Mouse (Mus musculus) T-cell, adult 2 months (primary cell): ENCODE results near the gene Card14.
"Not testable (repeated sequence)": the region's sequence is repeated elsewhere in the genome, so short reads cannot be mapped to it uniquely, and the experiment has no call there.

Source experiments
- DNase-seq: peaks from one replicate; pipeline ENCODE4 v3.0.0; 2022; ENCODE audit warnings: low spot score

Card14 gene

DNA sequence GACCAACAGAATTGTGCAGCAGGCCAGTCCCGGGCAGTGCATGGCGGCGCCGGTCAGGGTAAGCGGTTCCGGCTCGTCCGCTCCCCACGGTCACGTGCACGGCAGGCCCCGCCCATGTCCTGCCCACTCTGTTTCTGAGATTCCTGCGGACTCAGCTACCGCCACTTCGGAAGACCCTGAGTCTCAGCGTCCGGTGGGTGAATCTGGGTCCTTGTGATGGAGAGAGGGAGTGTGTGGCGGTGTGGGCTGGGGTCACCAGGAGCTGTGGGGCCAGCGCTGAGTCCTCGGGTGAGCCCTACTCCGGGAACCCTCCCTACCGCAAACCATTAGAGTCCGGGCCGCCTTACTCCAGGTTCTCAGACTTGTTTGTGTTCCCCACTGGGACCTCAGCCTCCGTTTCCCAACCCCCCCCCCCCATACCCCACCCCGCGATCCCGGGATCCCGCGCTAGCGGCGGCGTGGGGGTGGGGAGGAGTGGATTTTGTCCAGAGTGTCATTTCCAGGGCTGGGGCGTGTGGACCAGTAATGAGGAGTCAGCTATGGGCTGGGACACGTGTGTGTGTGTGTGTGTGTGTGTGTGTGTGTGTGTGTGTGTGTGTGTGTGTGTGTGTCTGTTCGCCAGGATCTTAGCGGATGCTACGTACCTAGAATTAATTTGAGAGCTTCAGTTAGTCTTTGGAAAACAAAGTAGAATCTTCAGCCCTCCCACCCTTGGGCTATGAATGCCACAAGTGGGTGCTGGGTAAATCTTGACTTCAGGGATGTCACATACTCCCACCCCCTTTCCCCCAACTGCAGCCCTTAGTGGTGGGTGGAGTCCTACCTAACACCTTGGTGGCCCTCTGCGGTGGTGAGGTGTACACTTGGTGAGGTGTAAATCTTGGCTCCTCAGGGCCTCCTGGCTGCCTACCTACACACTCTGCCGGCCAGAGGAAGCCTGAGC is 48.1 kb downstream of the Card14 start, which contains the start of the genes Sgsh and Slc26a11:
Sgsh (minus strand) TSS at position 94 of the 943 bp plus-strand sequence.
Slc26a11 (plus strand) TSS at position 115 of the 943 bp plus-strand sequence.
- peak; percentile 58 for DNase-seq

DNA sequence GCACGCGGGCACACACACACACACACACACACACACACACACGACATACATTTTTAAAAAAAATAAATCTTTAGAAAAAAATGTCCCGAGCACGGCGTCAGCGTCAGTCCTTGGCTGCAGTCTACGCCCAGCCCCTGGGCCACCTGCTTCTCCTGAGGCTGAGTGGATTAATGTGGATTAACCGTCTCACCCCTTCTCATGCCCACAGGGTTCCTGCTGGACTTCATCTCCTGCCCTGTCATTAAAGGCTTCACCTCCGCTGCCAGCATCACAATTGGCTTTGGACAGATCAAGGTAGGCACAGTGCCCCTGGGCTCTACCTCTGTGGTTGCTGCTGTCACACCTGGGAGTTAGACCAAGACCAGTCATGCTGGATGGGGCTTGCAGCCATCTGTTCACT is 51.5 kb downstream of the Card14 start:
- no peak for DNase-seq

DNA sequence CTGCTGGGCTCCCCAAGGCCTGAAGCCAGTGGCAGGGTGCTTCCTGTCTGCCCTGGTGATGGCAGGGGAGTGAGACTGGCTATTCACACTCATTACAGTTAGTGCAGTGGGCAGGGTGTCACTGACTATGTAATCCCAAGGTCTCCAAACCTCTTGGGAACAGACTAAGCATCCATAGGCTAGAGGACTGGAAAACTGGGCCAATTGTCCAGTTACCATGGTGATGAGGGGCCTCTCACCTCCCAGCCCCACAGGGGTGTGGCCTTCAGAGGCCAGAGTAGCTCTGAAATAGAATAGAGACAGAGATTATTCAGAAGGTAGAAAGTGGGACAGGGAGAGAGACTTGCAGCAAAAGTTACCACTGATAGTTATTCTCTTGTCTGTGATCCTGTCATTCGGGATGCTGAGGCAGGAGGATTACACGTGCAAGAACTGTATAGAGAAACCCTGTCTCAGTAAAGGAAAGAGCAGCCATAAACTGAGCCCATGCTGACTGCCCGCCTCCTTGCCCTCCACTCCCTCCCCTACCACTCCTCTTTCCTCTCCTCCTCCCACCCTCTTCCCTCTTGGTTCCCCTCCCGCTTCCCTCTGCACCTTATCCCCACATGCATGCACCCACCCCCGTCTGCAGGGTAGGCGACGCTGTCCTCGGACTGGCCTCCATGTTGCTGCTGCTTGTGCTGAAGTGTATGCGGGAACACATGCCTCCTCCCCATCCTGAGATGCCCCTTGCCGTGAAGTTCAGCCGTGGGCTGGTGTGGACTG is 55.4 kb downstream of the Card14 start:
- DNase-seq, result no peak

DNA sequence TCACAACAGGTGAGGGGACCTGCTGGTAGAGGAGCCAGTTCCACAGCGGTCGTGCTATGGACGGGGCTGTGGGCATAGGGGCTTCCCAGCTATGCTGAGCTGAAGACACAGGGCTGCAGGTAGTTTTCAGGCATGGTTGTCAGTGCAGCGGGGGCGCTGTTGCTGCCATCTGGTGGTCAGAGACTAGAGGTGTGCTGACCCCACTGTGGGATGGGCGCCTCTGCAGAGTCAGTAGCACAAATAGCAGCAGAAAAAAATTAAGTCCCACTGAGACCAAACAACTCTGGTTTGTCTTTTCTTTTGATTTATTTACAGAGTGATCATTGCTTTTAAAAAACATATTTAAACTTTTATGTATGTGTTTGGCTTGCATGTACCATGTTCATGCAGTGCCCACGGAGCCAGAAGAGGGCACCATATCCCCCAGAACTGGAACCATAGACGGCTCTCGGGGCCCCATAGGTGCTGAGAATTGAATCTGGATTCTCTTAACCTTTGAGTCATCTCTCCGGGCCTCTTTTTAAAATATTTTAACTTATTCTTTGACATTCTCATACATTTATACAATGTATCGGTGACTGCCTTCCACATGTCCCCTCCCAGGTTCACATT is 56.1 kb downstream of the Card14 start:
- DNase-seq, result peak; percentile 72

DNA sequence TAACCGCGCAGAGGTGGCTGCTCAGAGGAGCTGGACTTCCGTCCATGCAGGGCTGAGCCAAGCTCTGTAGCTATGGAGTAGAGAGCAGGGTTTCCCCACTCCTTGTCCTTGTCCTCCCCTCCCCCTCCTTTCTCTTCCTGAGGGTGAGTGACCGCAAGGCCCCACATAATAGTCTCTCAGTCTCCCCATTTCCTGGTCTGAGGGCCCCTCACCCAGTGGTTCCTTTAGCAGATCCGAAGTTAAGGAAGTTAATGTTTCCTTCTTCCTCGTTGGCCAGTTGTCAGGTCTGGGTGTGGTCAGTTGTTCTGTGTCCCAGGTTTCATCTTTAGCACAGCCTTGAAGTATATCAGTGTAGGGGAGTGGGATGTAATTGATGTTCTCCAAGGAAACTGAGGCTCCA is 67.9 kb downstream of the Card14 start:
- DNase-seq, result no peak

DNA sequence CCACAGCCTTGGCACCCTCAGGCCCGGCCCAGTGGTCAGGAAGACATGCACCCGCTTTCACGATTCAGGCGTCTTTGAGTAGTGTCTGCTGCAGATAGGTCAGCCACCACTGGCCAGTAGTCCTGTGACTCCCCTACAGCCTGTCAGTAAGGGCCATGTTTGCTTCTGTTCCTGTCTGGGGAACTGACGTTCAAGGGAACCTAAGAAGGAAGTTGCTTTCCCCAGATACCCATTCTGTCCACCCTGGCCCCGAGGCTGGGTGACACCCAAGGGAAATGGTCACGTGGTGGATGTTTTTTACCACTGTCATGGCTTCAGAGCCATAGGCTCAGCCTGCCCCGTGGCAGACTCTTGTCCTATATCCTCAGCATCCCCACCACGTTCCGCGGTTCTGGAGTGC is 69.8 kb downstream of the Card14 start:
- no peak for DNase-seq

DNA sequence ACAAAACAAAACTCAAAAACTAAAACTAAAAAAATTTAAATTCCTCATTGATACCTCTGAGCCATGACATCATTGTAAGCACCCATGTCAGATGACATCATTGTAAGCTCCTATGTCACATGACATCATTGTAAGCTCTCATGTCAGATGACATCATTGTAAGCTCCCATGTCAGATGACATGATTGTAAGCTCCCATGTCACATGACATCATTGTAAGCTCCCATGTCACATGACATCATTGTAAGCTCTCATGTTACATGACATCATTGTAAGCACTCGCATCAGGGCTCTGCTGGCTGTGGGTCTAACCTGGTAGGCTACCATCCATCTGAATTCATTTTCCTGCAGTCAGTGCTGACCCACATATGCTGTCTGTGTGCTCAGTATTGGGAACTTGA is 71.0 kb downstream of the Card14 start:
- no peak for DNase-seq

DNA sequence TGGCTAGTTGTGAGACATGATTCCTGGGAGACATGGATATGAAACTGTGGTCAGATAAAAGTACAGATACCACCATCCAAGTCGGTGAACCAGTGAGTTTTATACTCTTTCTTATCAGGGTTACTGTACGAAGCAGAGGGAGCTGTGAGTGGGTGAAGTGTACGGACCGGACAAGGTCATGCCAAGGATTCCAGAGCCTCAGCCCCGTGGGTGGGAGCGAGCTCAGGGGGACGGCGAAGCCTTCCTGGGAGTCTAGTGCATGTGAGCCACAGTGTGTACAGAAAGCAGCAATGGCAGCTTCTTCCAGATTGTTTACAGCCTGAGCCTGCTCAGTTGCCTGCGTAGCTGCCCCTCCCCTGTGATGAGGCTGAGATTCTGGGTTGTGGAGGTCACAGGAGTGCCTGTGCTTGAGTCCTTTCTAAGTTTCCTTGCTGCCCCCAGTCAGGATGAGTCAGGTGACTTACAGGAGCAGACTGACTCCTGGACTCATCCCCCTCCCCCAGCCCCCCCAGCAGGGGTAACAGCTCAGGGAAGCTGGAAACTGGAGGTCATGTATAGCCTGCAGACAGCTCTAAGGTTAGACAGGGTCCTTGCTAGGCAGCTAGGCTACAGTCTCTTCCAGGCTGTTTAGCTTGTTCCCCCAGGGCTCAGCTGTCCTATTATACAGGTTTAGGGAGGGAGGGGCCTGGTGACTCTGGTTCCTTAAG is 74.2 kb downstream of the Card14 start:
- DNase-seq, result no peak

DNA sequence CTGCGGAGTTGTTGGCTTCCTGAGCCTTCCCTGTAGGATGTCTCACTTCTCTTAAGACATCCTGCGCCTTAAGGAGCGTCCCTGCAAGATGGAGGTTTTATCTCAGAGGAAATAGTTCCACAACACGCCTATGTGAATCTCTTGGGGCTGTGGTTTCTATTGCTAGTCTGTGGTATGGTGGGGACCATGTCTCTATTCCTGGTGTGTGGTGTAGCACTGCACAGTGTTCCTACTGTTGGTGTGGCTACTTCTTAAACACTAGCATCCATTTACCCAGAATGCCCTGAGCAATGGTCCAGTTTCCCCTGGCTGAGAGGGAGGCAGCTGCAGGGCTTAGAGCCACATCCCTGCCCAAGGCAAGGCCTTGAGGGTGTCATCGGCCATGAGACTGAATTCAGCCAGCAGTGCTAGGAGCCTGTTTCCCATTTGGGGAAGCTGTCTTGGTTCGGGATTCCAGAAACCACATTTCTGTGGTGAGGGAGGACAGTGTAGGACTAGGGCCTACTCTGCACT is 74.8 kb downstream of the Card14 start:
- DNase-seq, result no peak

DNA sequence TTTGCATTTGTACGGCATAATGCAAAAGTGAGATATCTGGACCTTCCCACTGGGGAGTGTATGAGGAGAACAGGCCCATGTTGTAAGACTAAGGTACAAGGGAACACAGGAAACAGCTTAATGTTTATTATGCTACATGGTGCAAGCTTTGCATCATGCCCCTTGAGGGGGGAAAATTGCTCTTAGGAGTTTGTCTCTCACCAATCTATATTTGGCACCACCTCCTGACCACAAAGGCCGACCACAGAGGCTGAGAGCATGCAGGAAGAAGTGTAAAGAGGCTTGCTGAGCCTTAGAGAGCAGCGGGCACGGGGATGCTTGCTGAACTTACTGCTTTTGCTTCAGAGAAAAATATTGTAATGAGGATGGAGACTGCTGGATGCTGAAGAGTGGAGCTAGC is 77.3 kb downstream of the Card14 start:
- DNase-seq, result peak; percentile 83

DNA sequence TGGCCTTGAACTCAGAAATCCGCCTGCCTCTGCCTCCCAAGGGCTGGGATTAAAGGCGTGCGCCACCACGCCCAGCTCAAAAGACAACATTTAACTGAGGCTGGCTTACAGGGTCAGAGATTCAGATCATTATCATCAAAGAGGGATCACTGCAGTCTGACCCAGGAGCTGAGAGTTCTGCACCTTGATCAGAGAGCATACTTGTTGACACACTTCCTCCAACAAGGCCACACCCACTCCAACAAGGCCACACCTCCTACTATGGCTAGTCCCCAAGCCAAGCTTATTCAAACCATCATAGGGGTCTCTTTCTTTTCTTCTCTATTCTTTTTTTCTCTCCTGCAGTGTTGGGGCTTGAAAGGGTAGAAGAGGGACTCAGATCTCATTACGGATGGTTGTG is 78.7 kb downstream of the Card14 start:
- DNase-seq, result peak; percentile 35

DNA sequence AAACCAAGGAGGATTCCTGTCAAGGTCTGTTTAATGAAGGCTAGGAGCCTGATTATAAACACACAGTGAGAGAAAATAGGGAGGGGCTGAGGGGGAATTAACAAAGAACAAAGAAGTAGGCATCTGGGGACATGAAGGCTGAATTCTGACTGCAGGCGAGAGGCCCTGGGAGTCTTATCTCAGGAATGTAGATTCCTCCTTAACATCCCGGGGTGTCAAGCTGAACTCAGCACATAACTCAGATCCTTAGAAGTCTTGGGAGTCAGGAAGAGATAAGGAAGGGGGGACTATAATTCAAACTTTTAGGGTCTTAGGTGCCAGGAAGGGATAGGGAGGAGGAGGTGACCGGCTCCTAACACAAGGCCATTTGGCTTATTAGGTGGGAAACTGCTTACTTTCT is 79.7 kb downstream of the Card14 start:
- DNase-seq, result not testable (repeated sequence)

DNA sequence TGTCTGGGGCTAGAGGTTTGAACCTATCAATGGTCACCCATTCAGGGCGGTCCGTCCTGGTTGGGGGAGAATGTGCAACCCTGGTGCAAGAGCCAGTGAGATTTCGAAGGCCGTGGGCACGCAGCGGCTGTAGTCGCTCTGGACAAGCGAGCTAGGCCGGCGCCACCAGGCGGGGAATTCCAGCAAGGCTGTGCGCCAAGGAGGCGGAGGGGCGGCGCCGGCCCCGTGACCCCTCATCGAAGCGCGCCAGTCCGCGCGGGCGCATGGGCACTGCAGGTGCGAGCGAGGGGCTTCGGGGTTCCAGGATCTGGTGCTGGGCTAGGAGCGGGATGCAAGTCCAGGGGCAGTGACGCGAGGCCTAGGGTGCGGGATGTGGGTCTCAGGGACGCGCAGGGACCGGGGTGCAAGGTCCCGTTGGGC is 82.3 kb downstream of the Card14 start:
- no peak for DNase-seq

DNA sequence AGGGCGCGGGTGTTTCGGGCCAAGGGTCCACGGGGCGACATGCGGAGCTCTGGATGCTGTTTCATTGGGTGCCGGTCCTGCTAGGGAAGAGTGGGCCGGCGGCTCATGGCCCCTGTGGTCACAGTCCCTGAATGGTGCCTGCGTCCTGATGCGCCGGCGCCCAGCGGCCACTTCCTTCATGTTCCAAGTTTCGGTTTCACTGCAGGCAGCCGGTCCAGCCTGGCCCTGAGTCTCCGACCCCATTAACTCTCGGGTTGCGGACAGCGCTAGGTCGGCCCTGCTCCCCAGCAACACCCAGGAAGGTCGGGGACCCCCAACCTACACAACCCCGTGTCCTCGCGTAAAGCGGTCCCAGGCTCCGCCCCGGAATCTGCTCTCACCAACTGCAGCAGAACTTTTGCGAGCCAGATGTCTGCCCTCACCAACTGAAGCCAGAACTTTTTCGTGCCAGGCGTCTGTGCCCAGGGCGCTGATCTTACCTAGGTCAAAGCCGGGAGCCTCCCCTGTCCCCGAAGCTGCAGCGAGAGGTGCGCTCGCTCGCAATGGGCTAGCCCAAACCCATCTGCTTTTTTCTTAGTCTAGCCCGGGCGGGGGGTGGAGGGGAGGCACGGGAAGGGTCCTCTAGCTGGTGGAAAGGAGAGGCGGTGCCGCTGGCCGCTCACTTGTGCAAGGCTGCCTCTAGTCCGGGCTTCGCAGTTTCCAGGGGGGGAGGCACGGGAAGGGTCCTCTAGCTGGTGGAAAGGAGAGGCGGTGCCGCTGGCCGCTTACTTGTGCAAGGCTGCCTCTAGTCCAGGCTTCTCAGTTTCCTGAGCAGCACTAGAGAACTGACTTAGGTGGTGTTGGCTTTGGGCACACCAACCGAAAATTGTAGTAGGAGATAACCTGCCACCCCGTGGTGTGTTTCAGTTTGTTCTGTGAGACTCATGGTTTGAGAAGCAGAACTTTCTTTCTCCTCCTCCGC is 83.0 kb downstream of the Card14 start:
- DNase-seq, result peak; percentile 60

DNA sequence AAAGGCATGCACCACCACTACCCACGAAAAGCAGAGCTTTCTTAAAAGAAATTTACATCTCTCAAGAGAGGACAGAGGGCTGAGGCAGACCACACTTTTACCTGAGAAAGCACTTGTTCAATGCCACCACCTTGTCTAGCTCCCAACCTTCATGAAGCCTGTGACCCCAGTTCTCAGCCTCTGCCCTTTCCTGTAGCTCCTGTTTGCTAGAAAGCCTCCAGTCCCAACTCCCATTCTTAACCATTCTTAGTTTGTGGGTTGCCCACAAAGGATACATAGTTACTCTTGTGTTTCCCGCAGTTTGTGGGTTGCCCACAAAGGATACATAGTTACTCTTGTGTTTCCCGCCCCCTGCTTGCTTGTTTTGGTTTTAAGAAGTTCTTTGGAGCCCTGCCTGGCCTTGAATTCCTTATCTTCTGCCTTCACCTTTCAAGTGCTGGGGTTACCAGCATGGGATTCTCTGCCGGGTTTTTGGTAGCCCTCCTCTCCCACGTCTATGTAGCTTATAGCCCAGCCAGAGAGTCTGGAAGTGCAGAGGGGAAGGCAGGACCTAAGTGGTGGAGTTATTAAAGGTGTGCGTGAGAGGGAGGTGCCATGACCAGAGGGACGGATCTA is 83.9 kb downstream of the Card14 start:
- DNase-seq, result peak; percentile 22

DNA sequence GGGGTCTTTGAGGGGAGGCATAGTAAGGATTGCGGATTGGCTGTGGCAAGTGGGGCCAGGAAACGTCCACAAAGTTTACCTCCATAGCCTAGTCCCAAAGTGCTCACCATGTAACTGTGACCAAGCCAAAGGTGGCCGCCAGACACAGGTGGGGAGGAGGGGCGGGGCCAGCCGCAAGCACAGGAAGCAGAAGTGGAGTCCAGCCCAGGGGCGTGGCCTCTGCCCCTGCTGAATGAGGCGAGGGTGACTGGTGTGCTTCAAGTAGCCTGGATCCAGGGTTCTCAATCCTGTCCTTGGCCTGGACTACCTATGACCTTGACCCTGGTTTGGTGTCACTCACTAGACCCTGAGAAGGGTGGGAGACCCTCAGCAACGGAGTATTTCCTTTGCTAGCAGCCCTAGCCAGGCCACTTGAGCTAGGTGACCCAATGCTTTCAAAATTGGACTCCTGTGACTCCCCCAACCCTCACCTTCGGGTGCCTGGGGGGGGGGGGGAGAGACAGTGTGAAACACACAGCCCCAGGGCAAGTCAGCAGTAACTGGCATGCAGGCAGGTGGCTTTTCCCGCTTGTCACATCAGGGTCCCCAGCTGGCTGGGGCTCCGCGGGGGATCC is 84.5 kb downstream of the Card14 start:
- peak; percentile 68 for DNase-seq

DNA sequence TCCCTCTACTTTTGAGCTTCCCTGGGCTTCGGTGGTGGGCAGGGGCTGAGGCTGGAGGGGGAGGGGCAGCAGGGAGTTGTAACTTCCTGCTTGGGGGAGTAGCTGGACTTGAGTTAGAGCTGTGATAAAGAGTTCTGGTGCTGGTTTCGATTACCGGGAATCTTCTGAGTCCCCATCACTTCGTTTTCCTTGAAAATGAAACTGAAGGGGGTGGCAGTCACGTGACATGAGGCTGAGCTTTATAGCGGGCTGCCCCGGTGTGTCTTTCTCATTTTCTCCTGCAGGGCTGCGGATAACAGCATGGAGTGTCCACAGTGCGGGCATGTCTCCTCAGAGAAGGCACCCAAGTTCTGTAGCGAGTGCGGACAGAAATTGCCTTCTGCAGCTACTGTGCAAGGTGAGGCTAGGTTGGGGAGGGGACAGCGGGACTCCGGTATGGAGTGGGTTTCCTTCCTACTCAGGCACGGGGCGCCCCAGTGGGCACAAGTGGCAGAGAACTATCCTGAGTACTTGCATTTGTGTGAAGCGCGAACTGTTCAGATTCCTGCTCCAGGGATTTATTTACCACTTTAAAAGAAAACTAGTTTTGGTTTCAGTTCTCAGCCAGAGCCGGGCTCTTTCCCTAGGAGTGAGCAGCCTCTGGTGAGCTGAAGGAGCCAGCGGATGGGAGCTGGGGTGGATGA is 85.4 kb downstream of the Card14 start, which contains the start of gene Rnf213:
Rnf213 (plus strand) TSS at position 301 of the 683 bp plus-strand sequence.
- DNase-seq, result peak; percentile 74

DNA sequence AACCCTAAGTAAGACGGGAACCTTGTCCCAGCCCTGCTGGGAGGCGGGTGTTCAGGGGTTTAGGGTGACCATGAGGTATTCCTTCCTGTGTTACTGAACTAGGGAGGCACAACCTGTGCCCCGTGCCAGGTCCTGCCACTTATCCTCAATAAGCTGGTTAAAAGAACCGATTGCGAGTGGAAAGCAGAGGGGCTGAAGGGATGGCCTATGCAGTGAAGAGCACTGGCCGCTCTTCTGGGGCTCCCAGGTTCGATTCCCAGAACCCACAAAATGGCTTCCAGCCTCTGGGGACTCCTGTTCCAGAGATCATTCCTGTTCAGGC is 85.9 kb downstream of the Card14 start:
- no peak for DNase-seq

DNA sequence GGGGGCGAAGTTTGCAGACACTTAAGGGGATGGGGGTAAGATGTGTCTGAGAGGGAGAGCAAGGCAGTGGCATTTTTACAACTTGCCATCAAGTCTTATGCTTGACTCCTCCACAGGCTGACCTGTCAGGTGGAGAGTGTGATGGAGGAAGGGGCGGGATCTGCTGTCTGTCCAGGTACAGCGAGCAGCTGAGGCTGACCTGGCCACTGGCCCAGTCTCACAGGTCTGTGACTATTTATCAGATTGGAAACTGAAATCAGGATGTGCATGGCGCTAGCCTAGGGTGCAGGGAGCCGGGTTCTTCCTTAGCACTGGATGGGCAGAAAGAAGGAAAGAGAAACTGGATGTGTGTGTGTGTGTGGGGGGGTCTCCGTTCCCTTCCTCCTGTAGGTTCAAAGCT is 86.6 kb downstream of the Card14 start:
- no peak for DNase-seq
